Mouse (Mus musculus) forebrain, embryonic 11.5 days (tissue): ENCODE data around the gene BC049715. TPM values are rescaled to one million over a fixed set of nuclear protein-coding genes. Genes with fewer than 3 reads are reported as not detected.
A peak's percentile ranks its signal among the peaks of the same experiment; 100 is the strongest.

Source experiments
- ATAC-seq: fragments of 200-750 bp; cut with Nextera tagmentation; replicated peaks from 2 replicates; pipeline ENCODE4 v1.8.0; 2017; ENCODE audit warnings: moderate TSS enrichment; ENCODE audit not compliant: low FRiP score
- DNase-seq: peaks from one replicate; pipeline ENCODE4 v3.0.0-alpha.2; 2017; ENCODE audit warnings: low spot score
- H3K27ac ChIP-seq: fragments of 300-500 bp; sonication (generic); 2 replicates; pipeline ENCODE4 v1.5.1; 2014; ENCODE audit warnings: low read depth, low read length
- H3K27me3 ChIP-seq: fragments of 300-500 bp; sonication (generic); 2 replicates; pipeline ENCODE4 v1.6.1; 2014; ENCODE audit warnings: mild to moderate bottlenecking, low read length, mixed read lengths; ENCODE audit not compliant: control insufficient read depth, insufficient read depth
- H3K36me3 ChIP-seq: fragments of 300-500 bp; sonication (generic); 2 replicates; pipeline ENCODE4 v1.6.1; 2014; ENCODE audit warnings: mild to moderate bottlenecking, low read length, moderate library complexity, mixed read lengths; ENCODE audit not compliant: control insufficient read depth, insufficient read depth
- H3K4me1 ChIP-seq: fragments of 300-500 bp; sonication (generic); replicated peaks from 2 replicates; pipeline ENCODE4 v1.6.1; 2014; ENCODE audit warnings: low read length, mixed read lengths; ENCODE audit not compliant: control insufficient read depth, insufficient read depth
- H3K4me2 ChIP-seq: fragments of 300-500 bp; sonication (generic); 2 replicates; pipeline ENCODE4 v1.6.1; 2014; ENCODE audit warnings: low read depth, mild to moderate bottlenecking, low read length, moderate library complexity, mixed read lengths; ENCODE audit not compliant: severe bottlenecking
- H3K4me3 ChIP-seq: fragments of 300-500 bp; sonication (generic); 2 replicates; pipeline ENCODE4 v1.5.1; 2014; ENCODE audit warnings: low read depth, low read length
- H3K9ac ChIP-seq: fragments of 300-500 bp; sonication (generic); 2 replicates; pipeline ENCODE4 v1.6.1; 2014; ENCODE audit warnings: low read length
- H3K9me3 ChIP-seq: fragments of 300-500 bp; sonication (generic); 2 replicates; pipeline ENCODE4 v1.6.1; 2016; ENCODE audit warnings: low read length, mixed read lengths; ENCODE audit not compliant: control insufficient read depth
- WGBS: fragments of 180-500 bp; shearing (Covaris S2); extraction: QIAGEN DNeasy Blood & Tissue Kit; methylation state at CpG from one replicate; pipeline ENCODE4 v1.1.7; 2014; 5-methylcytosine and 5-hydroxymethylcytosine counted together
- polyA plus RNA-seq: library from polyadenylated mRNA; unstranded; fragments of >200 nt; fragmentation: Nextera tagmentation; extraction: Ambion mirVana; gene quantifications from 2 replicates; pipeline ENCODE4 v1.2.1, GENCODE M21; 2014

Gene BC049715
- polyA plus RNA-seq, 1 experiment from 2014 or later = 2.0 TPM

- no peak for ATAC-seq
- Histone ChIP-seq H3K4me1 (no peaks in the 10 kb centered on the region), H3K4me3 (no peak within 1 kb of the TSS), H3K36me3 (no peaks in the 10 kb centered on the region), H3K9ac (no peak within 1 kb of the TSS), H3K27me3 (no peaks in the 10 kb centered on the region), H3K4me2 (no peak within 1 kb of the TSS), H3K9me3 (no peaks in the 10 kb centered on the region), H3K27ac (no peak within 1 kb of the TSS)
- no peak for DNase-seq
- 67% methylated on average over 4 of the region's 4 CpGs for WGBS
Observed at GRCm38 (mm10) chr6:136835352-136835751, 7.9 kb downstream of the BC049715 start, which contains the start of gene Smco3. TSS of gene Smco3 (minus strand) at chr6:136835452.

GRCm38 (mm10) chr6:136837323-136837722, 9.9 kb downstream of the BC049715 start:
- H3K4me3 ChIP-seq = no peak overlapping the region
- H3K9ac ChIP-seq = no peak overlapping the region
- ATAC-seq (no peak), DNase-seq (no peak)
- 81% methylated on average over 3 of the region's 3 CpGs for WGBS
- no peaks in the 10 kb centered on the region for H3K36me3 ChIP-seq
- no peaks in the 10 kb centered on the region for H3K27me3 ChIP-seq
- H3K4me2 ChIP-seq = no peak overlapping the region
- no peaks in the 10 kb centered on the region for H3K9me3 ChIP-seq
- H3K27ac ChIP-seq = no peak overlapping the region
- H3K4me1 ChIP-seq = no peaks in the 10 kb centered on the region

- Histone ChIP-seq H3K27ac (no peak overlapping the region), H3K27me3 (no peaks in the 10 kb centered on the region), H3K4me1 (no peaks in the 10 kb centered on the region), H3K36me3 (no peaks in the 10 kb centered on the region), H3K9me3 (no peaks in the 10 kb centered on the region), H3K9ac (no peak overlapping the region), H3K4me2 (no peak overlapping the region), H3K4me3 (no peak overlapping the region)
- 58% methylated on average over 2 of the region's 2 CpGs for WGBS
- no peak for ATAC-seq
- no peak for DNase-seq
Observed at GRCm38 (mm10) chr6:136844903-136845302, 17.5 kb downstream of the BC049715 start.

- H3K9me3 ChIP-seq = no peaks in the 10 kb centered on the region
- H3K4me2 ChIP-seq = no peak overlapping the region
- no peaks in the 10 kb centered on the region for H3K27me3 ChIP-seq
- DNase-seq (no peak), ATAC-seq (no peak)
- H3K4me3 ChIP-seq = no peak overlapping the region
- H3K9ac ChIP-seq = no peak overlapping the region
- H3K36me3 ChIP-seq = no peaks in the 10 kb centered on the region
- no peak overlapping the region for H3K27ac ChIP-seq
- H3K4me1 ChIP-seq = no peaks in the 10 kb centered on the region
- WGBS = 71% methylated on average over 5 of the region's 5 CpGs
Observed at GRCm38 (mm10) chr6:136845706-136846480, 18.5 kb downstream of the BC049715 start.

GRCm38 (mm10) chr6:136847267-136847666, 19.8 kb downstream of the BC049715 start:
- no peaks in the 10 kb centered on the region for H3K4me1 ChIP-seq
- ATAC-seq (no peak), DNase-seq (no peak)
- no peaks in the 10 kb centered on the region for H3K36me3 ChIP-seq
- H3K4me2 ChIP-seq = no peak overlapping the region
- H3K27me3 ChIP-seq = no peaks in the 10 kb centered on the region
- no peak overlapping the region for H3K9ac ChIP-seq
- no peak overlapping the region for H3K4me3 ChIP-seq
- no peaks in the 10 kb centered on the region for H3K9me3 ChIP-seq
- WGBS = 87% methylated on average over 3 of the region's 3 CpGs
- no peak overlapping the region for H3K27ac ChIP-seq

- Histone ChIP-seq H3K9ac (no peak overlapping the region), H3K4me2 (no peak overlapping the region), H3K27me3 (no peaks in the 10 kb centered on the region), H3K4me3 (no peak overlapping the region), H3K4me1 (no peaks in the 10 kb centered on the region), H3K27ac (no peak overlapping the region), H3K36me3 (no peaks in the 10 kb centered on the region), H3K9me3 (no peaks in the 10 kb centered on the region)
- 21% methylated on average over 2 of the region's 2 CpGs for WGBS
- DNase-seq (peak; percentile 70), ATAC-seq (no peak)
Observed at GRCm38 (mm10) chr6:136847790-136848189, 20.4 kb downstream of the BC049715 start.

GRCm38 (mm10) chr6:136848399-136848798, 21.0 kb downstream of the BC049715 start:
- H3K27me3 ChIP-seq = no peaks in the 10 kb centered on the region
- DNase-seq (no peak), ATAC-seq (no peak)
- H3K4me3 ChIP-seq = no peak overlapping the region
- H3K9ac ChIP-seq = no peak overlapping the region
- H3K4me1 ChIP-seq = no peaks in the 10 kb centered on the region
- H3K4me2 ChIP-seq = no peak overlapping the region
- H3K9me3 ChIP-seq = no peaks in the 10 kb centered on the region
- no peak overlapping the region for H3K27ac ChIP-seq
- H3K36me3 ChIP-seq = no peaks in the 10 kb centered on the region
- WGBS = 89% methylated on average over 8 of the region's 8 CpGs

- H3K27ac ChIP-seq = no peak overlapping the region
- no peak for DNase-seq
- H3K4me3 ChIP-seq = no peak overlapping the region
- H3K9ac ChIP-seq = no peak overlapping the region
- H3K36me3 ChIP-seq = no peaks in the 10 kb centered on the region
- no peak for ATAC-seq
- H3K27me3 ChIP-seq = no peaks in the 10 kb centered on the region
- no peaks in the 10 kb centered on the region for H3K9me3 ChIP-seq
- no peaks in the 10 kb centered on the region for H3K4me1 ChIP-seq
- WGBS = 90% methylated on average over 5 of the region's 5 CpGs
- no peak overlapping the region for H3K4me2 ChIP-seq
Observed at GRCm38 (mm10) chr6:136848971-136849370, 21.5 kb downstream of the BC049715 start.

- Histone ChIP-seq H3K4me2 (no peak overlapping the region), H3K27ac (no peak overlapping the region), H3K9ac (no peak overlapping the region), H3K36me3 (no peaks in the 10 kb centered on the region), H3K4me1 (no peaks in the 10 kb centered on the region), H3K27me3 (no peaks in the 10 kb centered on the region), H3K4me3 (no peak overlapping the region), H3K9me3 (no peaks in the 10 kb centered on the region)
- 89% methylated on average over 6 of the region's 6 CpGs for WGBS
- ATAC-seq (no peak), DNase-seq (no peak)
Observed at GRCm38 (mm10) chr6:136850267-136850666, 22.8 kb downstream of the BC049715 start.
